7 mouse cellular contexts compared by ENCODE assay signal in the genomic region with DNA sequence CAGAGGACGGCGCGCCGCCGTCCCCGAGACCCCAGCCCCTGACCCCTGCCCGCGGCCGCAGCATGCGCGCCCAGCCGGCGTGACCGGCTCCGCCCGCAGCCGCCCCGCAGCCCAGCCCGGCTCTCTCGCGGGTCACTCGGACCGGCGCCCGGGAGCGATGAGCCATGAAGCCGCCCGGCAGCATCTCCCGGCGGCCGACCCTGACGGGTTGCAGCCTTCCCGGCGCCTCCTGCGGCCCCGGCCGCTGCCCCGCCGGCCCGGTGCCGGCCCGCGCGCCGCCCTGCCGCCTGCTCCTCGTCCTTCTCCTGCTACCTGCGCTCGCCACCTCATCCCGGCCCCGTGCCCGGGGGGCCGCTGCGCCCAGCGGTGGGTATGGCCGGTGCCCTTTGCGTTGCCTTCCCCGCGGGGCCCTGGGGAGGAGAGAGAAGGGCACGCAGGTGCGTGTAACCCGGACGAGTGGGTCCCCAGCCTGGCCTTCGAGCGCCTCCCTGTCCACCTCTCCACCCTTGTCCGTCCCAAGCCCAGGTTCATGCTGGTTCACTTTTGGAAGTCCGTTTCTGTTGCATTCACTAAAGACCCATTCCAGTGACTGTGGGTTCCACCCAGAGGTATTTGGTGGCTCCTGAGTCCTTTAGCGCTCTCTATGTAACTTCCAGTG. TPM values are rescaled to one million over a fixed set of nuclear protein-coding genes. Genes with fewer than 3 reads are reported as not detected.
DNase-seq lines count a peak whose midpoint lies in the region; ATAC-seq and TF ChIP-seq lines count a peak whose summit lies in the region.

No protein-coding gene starts in this region.

- no peak for TF ChIP-seq CTCF in lung, embryonic 14.5 days (IDR thresholded peaks at IDR 0.05; ENCODE audit: low read depth)

- no peak overlapping the region for H3K27ac ChIP-seq in lung, embryonic 14.5 days (ENCODE audit: low read depth)
- no peak overlapping the region for H3K27ac ChIP-seq in embryonic facial prominence, embryonic 14.5 days (replicated peaks; ENCODE audit: low read depth, low read length)
- H3K27ac ChIP-seq in hindbrain, embryonic 16.5 days (ENCODE audit: low read depth, low read length): peak overlapping the region; percentile 79
- peak overlapping the region; percentile 89 for H3K27ac ChIP-seq in midbrain, embryonic 10.5 days (replicated peaks)

- peak overlapping the region; percentile 61 for H3K4me3 ChIP-seq in lung, embryonic 14.5 days (ENCODE audit: low read depth, low read length)
- peak overlapping the region; percentile 73 for H3K4me3 ChIP-seq in embryonic facial prominence, embryonic 14.5 days (ENCODE audit: low read depth, low read length)
- peak overlapping the region; percentile 81 for H3K4me3 ChIP-seq in hindbrain, embryonic 16.5 days (ENCODE audit: low read length)
- H3K4me3 ChIP-seq in midbrain, embryonic 10.5 days: peak overlapping the region; percentile 94

- under 1% methylated on average over 57 of the region's 68 CpGs for WGBS in lung, embryonic 14.5 days
- 2% methylated on average over 6 of the region's 68 CpGs for WGBS in embryonic facial prominence, embryonic 14.5 days
- WGBS in hindbrain, embryonic 16.5 days: under 1% methylated on average over 31 of the region's 68 CpGs
- WGBS in midbrain, embryonic 10.5 days: under 1% methylated on average over 58 of the region's 68 CpGs

- H3K36me3 ChIP-seq in lung, embryonic 14.5 days (ENCODE audit: insufficient read depth): no peaks in the 10 kb centered on the region
- H3K36me3 ChIP-seq in embryonic facial prominence, embryonic 14.5 days (ENCODE audit: control insufficient read depth, insufficient read depth, low read length): no peaks in the 10 kb centered on the region
- H3K36me3 ChIP-seq in hindbrain, embryonic 16.5 days (ENCODE audit: control insufficient read depth, insufficient read depth, low read length): no peaks in the 10 kb centered on the region
- no peaks in the 10 kb centered on the region for H3K36me3 ChIP-seq in midbrain, embryonic 10.5 days

- ATAC-seq in lung, embryonic 14.5 days (ENCODE audit: insufficient read depth): peak; percentile 54; the same call in 1 of the 2 replicates
- peak; percentile 67 for ATAC-seq in embryonic facial prominence, embryonic 14.5 days (ENCODE audit: low read depth)
- ATAC-seq in hindbrain, embryonic 16.5 days: peak; percentile 67

- peak; percentile 27 for DNase-seq in lung, embryonic 14.5 days
- no peak for DNase-seq in lung, adult 18-20 months
- peak; percentile 75 for DNase-seq in brain, adult 2 months (ENCODE audit: low read depth, low spot score)
- no peak for DNase-seq in embryonic facial prominence, embryonic 14.5 days (ENCODE audit: low spot score)
- DNase-seq in midbrain, embryonic 10.5 days (ENCODE audit: low spot score): peak; percentile 62
- no peak for DNase-seq in c-Kit-positive CD71-positive TER-119-positive erythroid progenitor cells, embryonic 14.5 days (ENCODE audit: low spot score)

- H3K4me1 ChIP-seq in lung, embryonic 14.5 days (ENCODE audit: insufficient read depth): no peaks in the 10 kb centered on the region
- no peaks in the 10 kb centered on the region for H3K4me1 ChIP-seq in embryonic facial prominence, embryonic 14.5 days (ENCODE audit: control insufficient read depth, insufficient read depth, low read length)
- H3K4me1 ChIP-seq in hindbrain, embryonic 16.5 days (ENCODE audit: control insufficient read depth, insufficient read depth, low read depth, low read length): peaks cover 7% of the 10 kb centered on the region
- peaks cover 24% of the 10 kb centered on the region for H3K4me1 ChIP-seq in midbrain, embryonic 10.5 days

- no peaks in the 10 kb centered on the region for H3K9me3 ChIP-seq in lung, embryonic 14.5 days (ENCODE audit: low read depth, low read length)
- no peaks in the 10 kb centered on the region for H3K9me3 ChIP-seq in embryonic facial prominence, embryonic 14.5 days (ENCODE audit: control insufficient read depth, low read length)
- H3K9me3 ChIP-seq in hindbrain, embryonic 16.5 days (ENCODE audit: control insufficient read depth, low read length): no peaks in the 10 kb centered on the region
- no peaks in the 10 kb centered on the region for H3K9me3 ChIP-seq in midbrain, embryonic 10.5 days (replicated peaks)

- H3K4me2 ChIP-seq in lung, embryonic 14.5 days: peak overlapping the region; percentile 99
- H3K4me2 ChIP-seq in embryonic facial prominence, embryonic 14.5 days (ENCODE audit: low read depth, low read length): peak overlapping the region; percentile 98
- peak overlapping the region; percentile 84 for H3K4me2 ChIP-seq in hindbrain, embryonic 16.5 days (ENCODE audit: low read length)

- peaks cover 20% of the 10 kb centered on the region for H3K27me3 ChIP-seq in lung, embryonic 14.5 days (ENCODE audit: insufficient read depth, low read length)
- peaks cover 11% of the 10 kb centered on the region; the same call in 1 of the 2 replicates for H3K27me3 ChIP-seq in embryonic facial prominence, embryonic 14.5 days (replicated peaks; ENCODE audit: control insufficient read depth, insufficient read depth, low read length)
- no peaks in the 10 kb centered on the region for H3K27me3 ChIP-seq in hindbrain, embryonic 16.5 days (replicated peaks; ENCODE audit: control insufficient read depth, insufficient read depth, low read length)
- peaks cover 34% of the 10 kb centered on the region for H3K27me3 ChIP-seq in midbrain, embryonic 10.5 days (ENCODE audit: low read depth, poor library complexity, severe bottlenecking)

- H3K9ac ChIP-seq in lung, embryonic 14.5 days: peak overlapping the region; percentile 57
- H3K9ac ChIP-seq in embryonic facial prominence, embryonic 14.5 days (ENCODE audit: low read depth, low read length): peak overlapping the region; percentile 72
- peak overlapping the region; percentile 92 for H3K9ac ChIP-seq in hindbrain, embryonic 16.5 days (ENCODE audit: low read depth, low read length)

RNA-seq across cellular contexts. Expression of gene Adam23, which starts 0.5 kb away (rescaled TPM):
- polyA plus RNA-seq in lung, embryonic 14.5 days (2014; fragmentation: Nextera tagmentation; extraction: Ambion mirVana): 1.2 and 1.3 TPM in 2 replicates
- polyA plus RNA-seq in embryonic facial prominence, embryonic 14.5 days (2014; fragmentation: Nextera tagmentation; extraction: Ambion mirVana): 8.7 and 9.3 TPM in 2 replicates
- polyA plus RNA-seq in hindbrain, embryonic 16.5 days (2015; fragmentation: Nextera tagmentation; extraction: Ambion mirVana): 11.7 and 12.2 TPM in 2 replicates
- polyA plus RNA-seq in midbrain, embryonic 10.5 days (2016; fragmentation: Nextera tagmentation; extraction: Ambion mirVana): 4.2 and 5.9 TPM in 2 replicates

Comparison
In these comparisons a context has a peak if more than half of its experiments do, and no peak if none do; other contexts are left out.
1. DNase-seq: peak in lung, embryonic 14.5 days (single experiment), brain, adult 2 months (single experiment) and midbrain, embryonic 10.5 days (single experiment); none in lung, adult 18-20 months (0 of 2), embryonic facial prominence, embryonic 14.5 days (single experiment) and c-Kit-positive CD71-positive TER-119-positive erythroid progenitor cells, embryonic 14.5 days (single experiment).
2. H3K27ac ChIP-seq: peak in hindbrain, embryonic 16.5 days (single experiment) and midbrain, embryonic 10.5 days (single experiment); none in lung, embryonic 14.5 days (single experiment) and embryonic facial prominence, embryonic 14.5 days (single experiment).
3. Peak in every context shown above with its lines, with median percentiles within 50 percentile points of each other: ATAC-seq, H3K4me2 ChIP-seq, H3K4me3 ChIP-seq and H3K9ac ChIP-seq.